Mouse (Mus musculus): ENCODE measurements around the gene Rela.

DNA sequence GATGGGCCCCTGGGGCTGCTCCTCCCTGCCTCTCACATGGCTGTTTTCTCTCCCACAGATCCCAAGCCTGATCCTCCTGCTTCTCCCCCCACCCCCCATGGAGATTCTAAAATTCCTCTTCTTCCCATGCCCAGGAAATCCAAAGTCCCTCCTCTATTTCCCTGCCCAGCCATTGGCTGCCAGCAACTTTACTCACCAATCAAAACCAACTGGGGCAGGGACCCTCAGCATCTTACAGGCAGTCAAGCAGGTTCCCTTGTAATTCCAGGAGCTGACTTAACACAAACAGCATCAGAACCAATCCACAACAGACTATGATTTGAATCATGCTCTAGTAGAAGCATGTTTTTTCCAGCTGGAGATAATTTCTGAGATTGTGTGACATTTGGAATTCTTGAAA, 7.4 kb upstream of the Rela start:
- TF ChIP-seq USF1 (IDR thresholded peaks at IDR 0.05; ENCODE audit: low read depth) (no peak), MYOD1 (IDR thresholded peaks at IDR 0.05; ENCODE audit: control insufficient read depth, insufficient read length, low read depth) (no peak)
